Mouse (Mus musculus): ENCODE measurements at regions not wholly inside any gene's neighbourhood (a gene's known extent, or its start where the extent isn't known, plus 50 kb on each side); places are given as distances from the start of the nearest gene placed in this dataset.

- no peak overlapping the region for H3K27ac ChIP-seq
- WGBS, result 79% methylated on average over 1 of the region's 1 CpGs
- H3K4me3 ChIP-seq (replicated peaks; ENCODE audit: low read length), result no peak overlapping the region
Measured at GRCm38 (mm10) chr4:70160525-70161224, 249.6 kb downstream of the Cdk5rap2 start.

GRCm38 (mm10) chr4:70160062-70160461 lies 250.2 kb downstream of the Cdk5rap2 start:
- ATAC-seq (ENCODE audit: low FRiP score) (no peak), DNase-seq (ENCODE audit: low spot score) (no peak)
- no peaks in the 10 kb centered on the region for H3K36me3 ChIP-seq (replicated peaks; ENCODE audit: control insufficient read depth, insufficient read depth)
- 94% methylated on average over 1 of the region's 1 CpGs for WGBS
- H3K4me1 ChIP-seq (replicated peaks; ENCODE audit: control insufficient read depth, insufficient read depth, low read length), result no peaks in the 10 kb centered on the region
- no peak overlapping the region for H3K4me3 ChIP-seq (replicated peaks; ENCODE audit: low read length)
- H3K9ac ChIP-seq, result no peak overlapping the region
- no peak overlapping the region for H3K4me2 ChIP-seq (replicated peaks)
- no peak overlapping the region for H3K27ac ChIP-seq
- no peaks in the 10 kb centered on the region for H3K27me3 ChIP-seq (ENCODE audit: control insufficient read depth, insufficient read depth, low read length)
- H3K9me3 ChIP-seq (ENCODE audit: control insufficient read depth, low read length), result no peaks in the 10 kb centered on the region

More at GRCm38 (mm10) chr4:70160525-70161224, 249.6 kb downstream of the Cdk5rap2 start:
- no peaks in the 10 kb centered on the region for H3K9me3 ChIP-seq (ENCODE audit: control insufficient read depth, low read length)
- no peak for ATAC-seq (ENCODE audit: low FRiP score)
- H3K27me3 ChIP-seq (ENCODE audit: control insufficient read depth, insufficient read depth, low read length), result no peaks in the 10 kb centered on the region
- H3K4me2 ChIP-seq (replicated peaks), result no peak overlapping the region
- no peak for DNase-seq (ENCODE audit: low spot score)
- H3K4me1 ChIP-seq (replicated peaks; ENCODE audit: control insufficient read depth, insufficient read depth, low read length), result no peaks in the 10 kb centered on the region
- no peak overlapping the region for H3K9ac ChIP-seq
- no peaks in the 10 kb centered on the region for H3K36me3 ChIP-seq (replicated peaks; ENCODE audit: control insufficient read depth, insufficient read depth)

- no peak overlapping the region for H3K9ac ChIP-seq
- no peak for ATAC-seq (ENCODE audit: low FRiP score)
- WGBS, result 63% methylated on average over 3 of the region's 3 CpGs
Measured at GRCm38 (mm10) chr4:70153179-70153578, 257.1 kb downstream of the Cdk5rap2 start.

GRCm38 (mm10) chr4:70109011-70109410 lies 301.2 kb downstream of the Cdk5rap2 start:
- H3K4me3 ChIP-seq (replicated peaks; ENCODE audit: low read length), result no peak overlapping the region
- no peaks in the 10 kb centered on the region for H3K9me3 ChIP-seq (ENCODE audit: control insufficient read depth, low read length)
- H3K9ac ChIP-seq, result no peak overlapping the region
- no peak overlapping the region for H3K4me2 ChIP-seq (replicated peaks)
- no peak overlapping the region for H3K27ac ChIP-seq
- DNase-seq (ENCODE audit: low spot score), result no peak
- no peaks in the 10 kb centered on the region for H3K36me3 ChIP-seq (replicated peaks; ENCODE audit: control insufficient read depth, insufficient read depth)
- no peaks in the 10 kb centered on the region for H3K27me3 ChIP-seq (ENCODE audit: control insufficient read depth, insufficient read depth, low read length)
- no peaks in the 10 kb centered on the region for H3K4me1 ChIP-seq (replicated peaks; ENCODE audit: control insufficient read depth, insufficient read depth, low read length)
- ATAC-seq (ENCODE audit: low FRiP score), result no peak

More at GRCm38 (mm10) chr4:70153179-70153578, 257.1 kb downstream of the Cdk5rap2 start:
- H3K4me1 ChIP-seq (replicated peaks; ENCODE audit: control insufficient read depth, insufficient read depth, low read length), result no peaks in the 10 kb centered on the region
- no peak overlapping the region for H3K27ac ChIP-seq
- no peak for DNase-seq (ENCODE audit: low spot score)
- no peaks in the 10 kb centered on the region for H3K27me3 ChIP-seq (ENCODE audit: control insufficient read depth, insufficient read depth, low read length)
- no peak overlapping the region for H3K4me2 ChIP-seq (replicated peaks)
- no peak overlapping the region for H3K4me3 ChIP-seq (replicated peaks; ENCODE audit: low read length)
- H3K36me3 ChIP-seq (replicated peaks; ENCODE audit: control insufficient read depth, insufficient read depth), result no peaks in the 10 kb centered on the region
- no peaks in the 10 kb centered on the region for H3K9me3 ChIP-seq (ENCODE audit: control insufficient read depth, low read length)

- Histone ChIP-seq H3K4me1 (replicated peaks; ENCODE audit: control insufficient read depth, insufficient read depth, low read length) (no peaks in the 10 kb centered on the region), H3K36me3 (replicated peaks; ENCODE audit: control insufficient read depth, insufficient read depth) (no peaks in the 10 kb centered on the region), H3K9me3 (ENCODE audit: control insufficient read depth, low read length) (no peaks in the 10 kb centered on the region), H3K27me3 (ENCODE audit: control insufficient read depth, insufficient read depth, low read length) (no peaks in the 10 kb centered on the region), H3K4me3 (replicated peaks; ENCODE audit: low read length) (no peak overlapping the region), H3K9ac (no peak overlapping the region), H3K4me2 (replicated peaks) (no peak overlapping the region), H3K27ac (no peak overlapping the region)
- DNase-seq (ENCODE audit: low spot score) (no peak), ATAC-seq (ENCODE audit: low FRiP score) (no peak)
- WGBS, result 80% methylated on average over 2 of the region's 2 CpGs
Measured at GRCm38 (mm10) chr4:70105776-70106175, 304.5 kb downstream of the Cdk5rap2 start.

GRCm38 (mm10) chr4:70097353-70097752 lies 312.9 kb downstream of the Cdk5rap2 start:
- ATAC-seq (ENCODE audit: low FRiP score), result no peak
- H3K27me3 ChIP-seq (ENCODE audit: control insufficient read depth, insufficient read depth, low read length), result no peaks in the 10 kb centered on the region
- no peak overlapping the region for H3K4me3 ChIP-seq (replicated peaks; ENCODE audit: low read length)
- no peak for DNase-seq (ENCODE audit: low spot score)
- no peaks in the 10 kb centered on the region for H3K4me1 ChIP-seq (replicated peaks; ENCODE audit: control insufficient read depth, insufficient read depth, low read length)
- WGBS, result 85% methylated on average over 3 of the region's 3 CpGs
- H3K9me3 ChIP-seq (ENCODE audit: control insufficient read depth, low read length), result no peaks in the 10 kb centered on the region
- no peaks in the 10 kb centered on the region for H3K36me3 ChIP-seq (replicated peaks; ENCODE audit: control insufficient read depth, insufficient read depth)
- H3K9ac ChIP-seq, result no peak overlapping the region
- H3K27ac ChIP-seq, result no peak overlapping the region
- no peak overlapping the region for H3K4me2 ChIP-seq (replicated peaks)

GRCm38 (mm10) chr4:70078206-70078605 lies 332.0 kb downstream of the Cdk5rap2 start:
- no peak for DNase-seq (ENCODE audit: low spot score)
- H3K27ac ChIP-seq, result no peak overlapping the region
- no peaks in the 10 kb centered on the region for H3K4me1 ChIP-seq (replicated peaks; ENCODE audit: control insufficient read depth, insufficient read depth, low read length)
- H3K9ac ChIP-seq, result no peak overlapping the region
- H3K27me3 ChIP-seq (ENCODE audit: control insufficient read depth, insufficient read depth, low read length), result no peaks in the 10 kb centered on the region
- H3K4me2 ChIP-seq (replicated peaks), result no peak overlapping the region
- no peak for ATAC-seq (ENCODE audit: low FRiP score)
- no peak overlapping the region for H3K4me3 ChIP-seq (replicated peaks; ENCODE audit: low read length)
- no peaks in the 10 kb centered on the region for H3K9me3 ChIP-seq (ENCODE audit: control insufficient read depth, low read length)
- no peaks in the 10 kb centered on the region for H3K36me3 ChIP-seq (replicated peaks; ENCODE audit: control insufficient read depth, insufficient read depth)

- H3K4me1 ChIP-seq (replicated peaks; ENCODE audit: control insufficient read depth, insufficient read depth, low read length), result no peaks in the 10 kb centered on the region
- no peaks in the 10 kb centered on the region for H3K9me3 ChIP-seq (ENCODE audit: control insufficient read depth, low read length)
- H3K4me3 ChIP-seq (replicated peaks; ENCODE audit: low read length), result no peak overlapping the region
- no peak overlapping the region for H3K9ac ChIP-seq
- DNase-seq (ENCODE audit: low spot score) (no peak), ATAC-seq (ENCODE audit: low FRiP score) (no peak)
- H3K27ac ChIP-seq, result no peak overlapping the region
- H3K27me3 ChIP-seq (ENCODE audit: control insufficient read depth, insufficient read depth, low read length), result no peaks in the 10 kb centered on the region
- no peaks in the 10 kb centered on the region for H3K36me3 ChIP-seq (replicated peaks; ENCODE audit: control insufficient read depth, insufficient read depth)
- WGBS, result 85% methylated on average over 1 of the region's 1 CpGs
- no peak overlapping the region for H3K4me2 ChIP-seq (replicated peaks)
Measured at GRCm38 (mm10) chr4:70062516-70062915, 347.7 kb downstream of the Cdk5rap2 start.

- Histone ChIP-seq H3K27me3 (ENCODE audit: control insufficient read depth, insufficient read depth, low read length) (no peaks in the 10 kb centered on the region), H3K27ac (no peak overlapping the region), H3K4me2 (replicated peaks) (no peak overlapping the region), H3K9ac (no peak overlapping the region), H3K4me1 (replicated peaks; ENCODE audit: control insufficient read depth, insufficient read depth, low read length) (no peaks in the 10 kb centered on the region), H3K9me3 (ENCODE audit: control insufficient read depth, low read length) (no peaks in the 10 kb centered on the region), H3K36me3 (replicated peaks; ENCODE audit: control insufficient read depth, insufficient read depth) (no peaks in the 10 kb centered on the region), H3K4me3 (replicated peaks; ENCODE audit: low read length) (no peak overlapping the region)
- DNase-seq (ENCODE audit: low spot score) (no peak), ATAC-seq (ENCODE audit: low FRiP score) (peak; percentile 48; the same call in 1 of the 2 replicates)
- 77% methylated on average over 12 of the region's 12 CpGs for WGBS
Measured at GRCm38 (mm10) chr4:70058831-70059544, 351.3 kb downstream of the Cdk5rap2 start.

Data from hindbrain, embryonic 14.5 days (tissue).